Mouse (Mus musculus): ENCODE measurements around the gene Acp5.

DNA sequence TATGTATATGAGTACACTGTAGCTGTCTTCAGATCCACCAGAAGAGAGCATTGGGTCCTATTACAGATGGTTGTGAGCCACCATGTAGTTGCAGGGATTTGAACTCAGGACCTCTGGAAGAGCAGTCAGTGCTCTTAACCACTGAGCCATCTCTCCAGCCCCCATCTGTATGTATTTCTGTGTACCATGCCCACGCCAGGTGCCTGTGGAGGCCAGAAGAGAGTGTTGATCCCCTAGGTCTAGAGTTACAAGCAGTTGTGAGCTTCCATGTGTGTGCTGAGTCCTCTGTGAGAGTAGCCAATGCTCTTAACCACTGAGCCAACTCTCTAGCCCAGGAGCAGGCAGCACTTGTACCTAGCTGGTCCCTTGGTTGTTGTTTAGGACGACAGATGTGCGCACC lies 11.3 kb downstream of the Acp5 start:
- TF ChIP-seq ELF1 (IDR thresholded peaks at IDR 0.05; ENCODE audit: low read depth, low read length) (no peak), ZKSCAN1 (IDR thresholded peaks at IDR 0.05; ENCODE audit: low read depth, low read length) (no peak)

Data from MEL (cell line).